Mouse (Mus musculus): ENCODE measurements at regions not wholly inside any gene's neighbourhood (a gene's known extent, or its start where the extent isn't known, plus 50 kb on each side); places are given as distances from the start of the nearest gene placed in this dataset.

GRCm38 (mm10) chr16:29865075-29865740 is 199.0 kb upstream of the Hes1 start:
- peak; percentile 61 for DNase-seq (ENCODE audit: low read depth, low spot score)

DNA sequence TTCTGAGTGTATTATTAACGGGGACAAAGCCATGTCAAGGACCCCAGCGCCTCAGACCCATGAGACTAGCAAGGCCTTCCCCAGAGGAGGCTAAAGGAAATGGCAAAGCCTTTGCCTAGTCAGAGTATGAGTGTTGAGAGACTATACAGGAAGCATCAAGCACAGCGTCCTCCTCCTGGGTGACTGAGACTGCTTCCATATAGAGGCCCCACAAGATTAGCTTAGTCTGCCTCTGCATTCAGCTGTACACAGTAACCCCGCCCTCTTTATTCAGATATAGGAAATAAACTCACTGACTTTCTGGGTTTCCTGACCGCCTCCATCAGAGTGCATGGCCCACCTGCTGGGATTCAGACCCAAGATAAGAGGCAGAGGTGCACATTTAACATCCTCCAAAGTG is 192.8 kb upstream of the Hes1 start:
- DNase-seq (ENCODE audit: low read depth, low spot score) = no peak

GRCm38 (mm10) chr16:29876196-29876595 is 188.0 kb upstream of the Hes1 start:
- DNase-seq (ENCODE audit: low read depth, low spot score) = no peak

- DNase-seq (ENCODE audit: low read depth, low spot score) = peak; percentile 8
Observed at GRCm38 (mm10) chr16:29877372-29878123, 186.6 kb upstream of the Hes1 start.

GRCm38 (mm10) chr16:29879665-29880064 is 184.5 kb upstream of the Hes1 start:
- no peak for DNase-seq (ENCODE audit: low read depth, low spot score)

DNA sequence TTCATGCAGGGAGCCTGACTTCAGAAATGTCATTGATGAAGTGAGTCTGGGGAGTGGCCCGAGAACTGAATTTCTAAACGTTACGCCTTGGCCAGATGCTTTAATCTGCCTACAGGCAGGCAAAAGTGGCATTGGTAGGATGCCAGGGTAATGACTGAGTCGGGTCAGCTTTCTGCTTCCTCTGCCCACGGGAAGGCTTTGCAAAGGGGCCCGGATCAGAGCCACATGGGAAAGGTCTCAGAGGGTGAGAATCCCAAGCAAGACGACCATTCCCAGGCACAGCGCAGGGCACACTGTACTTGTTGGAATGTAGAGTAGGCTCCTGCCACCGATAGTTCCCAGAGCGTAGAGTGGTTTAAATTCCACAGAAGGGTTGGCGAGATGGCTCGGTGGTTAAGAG is 182.7 kb upstream of the Hes1 start:
- no peak for DNase-seq (ENCODE audit: low read depth, low spot score)

GRCm38 (mm10) chr16:29882226-29882972 is 181.8 kb upstream of the Hes1 start:
- no peak for DNase-seq (ENCODE audit: low read depth, low spot score)

- DNase-seq (ENCODE audit: low read depth, low spot score) = no peak
Observed at GRCm38 (mm10) chr16:29883252-29883992, 180.8 kb upstream of the Hes1 start.

GRCm38 (mm10) chr16:29884899-29885298 is 179.3 kb upstream of the Hes1 start:
- no peak for DNase-seq (ENCODE audit: low read depth, low spot score)

- no peak for DNase-seq (ENCODE audit: low read depth, low spot score)
Observed at GRCm38 (mm10) chr16:29886755-29887154, 177.4 kb upstream of the Hes1 start.

- no peak for DNase-seq (ENCODE audit: low read depth, low spot score)
Observed at GRCm38 (mm10) chr16:29889346-29889745, 174.8 kb upstream of the Hes1 start.

GRCm38 (mm10) chr16:29891472-29891871 is 172.7 kb upstream of the Hes1 start:
- DNase-seq (ENCODE audit: low read depth, low spot score) = no peak

DNA sequence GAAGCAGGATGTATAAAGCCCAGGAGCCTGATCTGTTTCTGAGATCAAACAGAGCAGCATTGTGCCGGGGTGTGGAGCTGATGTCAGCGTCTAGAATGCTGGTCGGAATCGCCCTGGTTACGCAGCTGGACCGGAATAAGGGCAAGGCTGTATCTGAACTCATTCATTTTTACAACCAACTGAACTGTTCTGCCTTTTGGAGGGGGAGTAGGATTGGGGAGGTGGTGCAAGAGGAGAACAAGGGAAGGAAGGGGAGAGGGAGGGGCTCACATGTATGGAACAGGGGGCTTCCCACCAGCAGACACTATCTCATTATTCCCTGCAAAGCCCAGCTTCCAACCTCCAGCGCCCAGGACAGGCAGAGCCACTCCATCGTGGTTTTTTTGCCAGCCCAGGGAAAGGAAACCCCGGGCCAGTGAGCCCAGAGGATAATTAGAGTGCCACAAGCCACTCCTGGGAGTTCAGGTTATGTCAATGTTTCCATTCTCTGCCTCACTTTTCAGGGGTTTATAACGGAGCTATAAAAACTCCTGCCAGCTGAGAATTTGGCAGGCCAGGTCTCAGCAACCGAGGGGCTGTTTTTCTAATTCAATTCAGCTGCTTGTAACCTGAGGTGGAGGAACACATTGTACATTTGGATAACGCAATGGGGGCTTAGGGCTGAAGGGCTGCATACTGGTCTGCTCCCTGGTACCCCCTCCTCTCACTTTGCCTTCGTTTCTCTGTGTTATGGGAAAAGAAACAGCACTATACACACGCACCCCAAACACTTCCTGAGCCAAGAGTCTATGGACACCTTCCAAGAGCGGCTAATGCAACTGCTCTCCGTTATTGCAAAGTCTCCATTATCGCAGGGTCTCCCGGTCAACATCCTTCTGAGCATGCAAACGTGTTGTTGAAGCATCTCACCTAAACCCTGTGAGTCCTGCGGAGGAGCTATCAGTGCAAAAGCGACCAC is 170.0 kb upstream of the Hes1 start:
- no peak for DNase-seq (ENCODE audit: low read depth, low spot score)

GRCm38 (mm10) chr16:29896393-29896792 is 167.8 kb upstream of the Hes1 start:
- DNase-seq (ENCODE audit: low read depth, low spot score) = no peak

DNA sequence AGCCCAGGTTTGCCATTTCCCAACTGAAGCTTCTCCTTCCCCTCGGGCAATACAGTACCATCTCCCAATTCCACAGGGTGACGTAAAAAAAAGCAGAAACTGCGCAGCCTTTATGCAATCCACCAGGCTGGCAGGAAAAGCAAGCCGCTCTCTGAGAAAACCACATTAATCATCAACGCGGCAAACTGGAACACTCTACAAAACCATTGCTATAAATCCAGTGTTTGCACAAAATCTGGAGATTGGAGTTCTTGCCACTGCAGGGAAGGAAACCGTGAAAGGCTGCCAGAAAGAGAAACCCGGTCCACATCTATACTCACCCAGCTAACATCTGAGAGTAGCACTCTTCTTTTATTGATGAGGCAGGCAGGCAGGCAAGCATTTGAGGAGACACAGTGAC is 160.7 kb upstream of the Hes1 start:
- no peak for DNase-seq (ENCODE audit: low read depth, low spot score)

GRCm38 (mm10) chr16:29904183-29904775 is 159.9 kb upstream of the Hes1 start:
- DNase-seq (ENCODE audit: low read depth, low spot score) = no peak

DNA sequence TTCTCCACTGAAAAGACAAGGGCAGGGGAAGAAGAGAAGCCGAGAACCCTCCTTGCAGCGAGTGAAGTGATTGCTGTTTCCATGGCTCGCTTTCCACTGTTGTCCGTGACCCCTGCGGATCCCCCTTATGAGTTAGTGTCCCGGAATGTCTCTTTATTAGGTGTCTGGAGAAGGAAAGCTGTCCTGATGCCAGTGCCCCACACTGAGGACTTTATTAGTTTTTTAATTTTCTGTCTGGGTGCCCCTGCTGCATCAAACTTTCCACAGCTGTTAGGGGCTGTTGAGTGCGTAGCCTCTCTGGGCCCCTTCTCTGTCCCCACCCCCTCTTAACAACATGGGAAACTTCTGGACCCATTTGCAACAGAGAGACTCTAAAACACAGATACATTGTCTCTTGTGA is 156.9 kb upstream of the Hes1 start:
- no peak for DNase-seq (ENCODE audit: low read depth, low spot score)

DNA sequence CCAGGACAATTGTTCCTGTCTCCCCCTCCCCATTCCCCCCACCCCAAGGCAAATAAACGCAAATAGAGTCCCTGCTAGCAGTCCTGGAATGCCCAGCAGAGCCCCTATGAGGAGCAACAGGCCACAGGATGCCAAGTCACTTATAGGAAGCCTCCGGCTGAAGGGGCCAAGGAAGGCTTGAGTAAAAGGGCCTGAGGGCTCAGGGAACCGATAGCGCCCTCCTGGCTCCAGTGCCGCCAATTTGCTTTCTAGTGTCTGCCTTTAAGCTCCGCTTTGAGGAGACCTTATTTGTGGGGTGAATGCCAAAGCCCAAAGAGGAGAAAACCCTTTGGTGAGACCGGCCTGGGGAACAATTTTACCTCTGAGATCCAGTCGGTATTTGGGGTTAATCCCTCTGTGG is 156.2 kb upstream of the Hes1 start:
- DNase-seq (ENCODE audit: low read depth, low spot score) = no peak

GRCm38 (mm10) chr16:29909923-29910465 is 154.2 kb upstream of the Hes1 start:
- DNase-seq (ENCODE audit: low read depth, low spot score) = no peak

DNA sequence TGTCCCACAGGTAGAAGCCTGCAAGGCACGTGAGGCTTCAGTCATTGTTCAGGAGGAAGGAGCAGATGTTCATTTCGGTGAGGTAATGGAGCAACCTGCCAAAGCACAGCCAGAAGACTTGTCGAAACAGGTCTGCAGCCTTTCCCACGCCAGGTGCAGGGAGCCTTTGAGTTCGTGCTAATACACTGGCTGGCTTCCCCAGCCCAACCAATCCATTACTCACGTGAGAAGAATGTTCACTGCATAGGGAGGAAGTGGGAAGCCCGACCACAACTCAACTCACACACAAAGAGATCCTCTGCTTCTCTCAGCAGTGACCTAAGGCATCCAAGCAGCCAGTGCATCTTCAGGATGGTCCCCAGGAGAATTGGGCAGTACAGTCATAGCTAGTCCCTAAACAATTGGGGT is 153.0 kb upstream of the Hes1 start:
- DNase-seq (ENCODE audit: low read depth, low spot score) = no peak
